Mouse (Mus musculus): Measurements from ENCODE around the gene Ferd3l.

Gene Ferd3l

DNA sequence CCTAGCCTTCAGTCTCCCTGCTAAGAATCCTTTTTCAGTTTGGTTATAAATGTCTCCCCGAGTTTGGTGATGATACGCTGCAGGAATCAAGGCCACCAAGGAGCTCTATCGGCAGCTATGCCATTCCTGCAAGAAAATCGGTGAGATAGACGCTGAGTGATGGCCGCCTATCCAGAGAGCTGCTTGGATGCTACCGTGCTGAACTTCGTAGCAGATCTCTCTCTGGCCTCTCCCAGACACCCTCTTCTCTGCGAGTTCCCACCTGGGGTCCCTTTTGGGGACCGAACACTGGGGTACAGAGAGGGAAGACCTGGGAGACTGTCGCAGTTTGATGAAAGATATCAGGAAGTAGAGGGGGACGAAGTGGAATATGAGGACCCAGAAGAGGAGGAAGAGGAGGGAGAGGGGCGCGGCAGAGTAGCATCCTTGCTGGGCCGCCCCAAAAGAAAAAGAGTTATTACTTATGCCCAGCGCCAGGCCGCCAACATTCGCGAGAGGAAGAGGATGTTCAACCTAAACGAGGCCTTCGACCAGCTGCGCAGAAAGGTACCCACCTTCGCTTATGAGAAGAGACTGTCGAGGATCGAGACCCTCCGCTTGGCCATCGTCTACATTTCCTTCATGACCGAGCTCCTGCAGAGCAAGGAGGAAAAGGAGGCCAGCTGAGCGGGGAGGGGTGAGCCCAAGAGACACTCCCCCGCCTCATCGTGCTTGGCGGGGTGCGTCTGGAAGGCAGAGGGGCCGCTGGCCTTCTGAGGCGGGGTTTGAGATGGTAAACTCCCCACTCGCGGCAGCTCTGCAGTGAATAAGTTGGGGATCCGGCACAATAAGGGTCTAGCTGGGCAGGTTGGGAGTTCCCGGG lies at the start of gene Ferd3l:
Gene Ferd3l (plus strand): TSS at position 95 of the 862 bp plus-strand sequence.
- ATAC-seq (ENCODE audit: low TSS enrichment), result no peak

DNA sequence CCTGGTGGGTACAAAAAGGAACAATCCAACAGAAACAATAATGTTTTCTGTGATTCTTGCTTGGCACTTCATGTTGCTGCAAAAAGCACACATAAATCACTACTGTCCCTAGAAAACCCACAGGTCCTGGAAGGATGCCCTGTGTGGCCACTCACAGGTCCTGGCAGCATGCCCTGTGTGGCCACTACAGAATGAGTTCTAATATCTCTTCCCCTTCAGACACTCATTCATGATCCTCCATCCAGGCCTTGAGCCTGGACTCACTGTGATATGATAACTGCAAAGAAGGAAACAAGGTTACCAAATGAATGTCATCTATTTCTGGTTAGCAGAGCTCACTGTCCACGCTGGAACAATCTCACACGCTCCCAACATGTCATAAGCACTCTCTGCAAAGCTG lies 34.3 kb upstream of the Ferd3l start:
- no peak for ATAC-seq (ENCODE audit: low TSS enrichment)

DNA sequence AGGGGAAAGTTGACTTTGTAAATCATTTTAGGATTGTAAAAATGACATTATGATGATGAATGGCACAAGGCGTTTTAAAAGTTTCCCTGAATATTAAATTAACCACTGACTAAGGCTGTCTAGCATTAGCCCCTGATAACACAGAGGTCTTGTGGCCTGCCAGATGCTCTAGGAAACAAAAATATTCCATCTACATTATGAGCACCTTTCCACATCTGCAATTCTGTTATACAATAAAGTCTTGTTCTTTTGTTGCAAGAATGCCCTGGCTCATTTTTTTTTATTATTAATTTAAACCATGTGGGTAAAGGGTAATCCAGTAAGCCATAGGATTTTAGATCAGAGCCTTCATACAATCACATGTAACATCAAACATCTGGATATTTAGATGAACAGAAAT lies 33.6 kb upstream of the Ferd3l start:
- ATAC-seq (ENCODE audit: low TSS enrichment), result no peak

DNA sequence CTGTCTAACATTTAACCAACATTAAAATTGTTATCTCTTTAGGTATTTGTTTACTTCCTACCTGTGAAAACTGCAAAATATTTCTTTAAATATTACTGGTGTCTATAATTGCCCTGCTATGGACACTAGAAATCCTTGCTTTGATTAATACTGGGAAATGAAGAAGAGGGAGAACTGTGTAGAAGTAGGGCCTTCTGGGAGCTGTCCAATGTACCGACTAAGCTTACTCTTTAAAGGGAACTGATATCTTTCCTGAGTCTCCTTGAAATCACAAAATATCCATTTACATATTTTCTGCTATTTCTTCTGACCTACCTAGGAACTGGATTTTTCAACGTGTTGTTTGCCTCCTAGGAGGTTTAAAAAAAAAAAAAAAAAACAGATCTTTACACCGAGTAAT lies 1.5 kb upstream of the Ferd3l start:
- no peak for ATAC-seq (ENCODE audit: low TSS enrichment)

DNA sequence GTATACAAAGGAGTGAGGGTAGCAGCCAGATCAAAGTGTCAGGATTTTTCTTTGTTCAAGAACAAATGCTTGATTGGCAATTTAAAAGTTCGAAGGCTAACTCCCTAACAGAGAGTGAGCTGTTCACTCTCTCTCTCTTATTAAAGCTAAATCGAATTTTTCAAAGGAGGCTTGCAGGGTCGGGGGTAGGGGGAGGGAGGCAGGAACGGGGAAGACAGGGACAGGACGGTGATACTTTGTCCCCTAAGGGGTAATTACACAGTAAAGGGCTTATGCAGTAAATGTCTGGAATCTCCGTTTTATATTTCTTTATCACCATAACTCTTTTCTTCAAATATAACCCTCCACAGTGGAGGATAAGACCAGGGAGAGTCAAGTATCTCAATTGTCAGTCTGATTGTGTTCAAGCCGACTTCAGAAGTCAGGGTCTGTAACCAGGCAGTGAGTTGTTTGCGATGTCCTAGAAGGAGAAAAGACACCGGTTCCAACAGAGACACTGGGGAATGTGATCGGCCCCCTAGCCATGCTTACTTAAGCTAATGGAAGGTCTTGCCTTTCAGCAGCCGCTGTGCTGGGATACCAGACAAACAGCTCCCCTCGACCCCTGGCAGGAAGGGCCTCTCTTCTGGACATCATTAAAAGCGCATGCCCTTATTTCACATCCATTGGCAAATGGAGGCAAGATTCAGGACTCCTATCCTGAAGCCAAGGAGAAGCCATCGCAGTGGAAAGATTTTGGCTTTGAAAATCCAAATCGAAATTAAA lies 709 bp upstream of the Ferd3l start:
- ATAC-seq (ENCODE audit: low TSS enrichment), result no peak

DNA sequence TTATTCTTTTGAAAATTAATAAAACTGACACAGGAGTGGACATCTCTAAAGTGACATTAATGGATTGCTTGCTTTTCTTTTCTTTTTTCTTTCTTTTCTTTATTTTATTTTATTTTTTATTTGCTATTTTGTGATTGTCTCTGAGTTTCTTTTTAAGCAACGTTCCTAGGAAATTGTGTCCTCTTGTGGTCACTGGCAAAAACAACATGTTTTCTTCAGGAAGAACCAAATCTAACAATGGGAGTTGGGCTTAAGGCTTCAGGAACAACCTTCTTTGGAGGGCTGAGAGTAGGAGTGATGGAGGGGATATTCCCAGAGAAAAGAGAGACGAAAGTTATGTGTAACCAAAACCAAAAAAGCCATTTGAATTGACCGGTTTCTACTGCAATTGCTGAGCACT lies 24.6 kb downstream of the Ferd3l start:
- ATAC-seq (ENCODE audit: low TSS enrichment), result no peak

DNA sequence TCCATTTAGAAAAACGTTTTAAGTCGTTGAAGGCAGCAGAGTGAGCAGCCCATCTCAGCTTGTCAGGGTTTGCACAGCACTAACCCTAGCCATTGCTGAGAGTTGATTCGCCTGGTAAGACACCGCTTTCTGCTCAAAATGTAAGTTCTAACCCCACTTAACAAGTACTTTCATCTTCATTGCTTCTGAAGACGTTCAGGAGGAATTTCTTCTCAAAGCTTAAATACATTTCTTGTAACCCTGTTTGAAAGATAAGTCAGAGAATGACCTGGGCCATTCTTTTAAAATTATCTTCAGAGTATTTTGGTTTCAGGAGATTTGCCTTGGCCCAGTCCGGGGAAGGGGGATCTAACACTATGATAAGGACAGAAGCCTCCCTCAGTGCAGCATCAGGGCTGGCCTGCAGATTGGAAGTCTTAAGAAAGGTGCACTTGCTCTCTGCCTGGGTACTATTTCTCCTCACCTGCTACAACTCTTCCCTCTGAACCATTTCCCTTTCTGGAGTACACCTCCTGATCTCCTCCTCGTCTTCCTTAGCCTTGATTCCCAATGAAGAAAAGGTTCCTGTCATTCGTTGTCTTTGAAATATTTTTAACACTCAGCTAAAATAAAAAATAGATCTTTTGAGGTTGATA lies 26.8 kb downstream of the Ferd3l start:
- ATAC-seq (ENCODE audit: low TSS enrichment), result no peak

DNA sequence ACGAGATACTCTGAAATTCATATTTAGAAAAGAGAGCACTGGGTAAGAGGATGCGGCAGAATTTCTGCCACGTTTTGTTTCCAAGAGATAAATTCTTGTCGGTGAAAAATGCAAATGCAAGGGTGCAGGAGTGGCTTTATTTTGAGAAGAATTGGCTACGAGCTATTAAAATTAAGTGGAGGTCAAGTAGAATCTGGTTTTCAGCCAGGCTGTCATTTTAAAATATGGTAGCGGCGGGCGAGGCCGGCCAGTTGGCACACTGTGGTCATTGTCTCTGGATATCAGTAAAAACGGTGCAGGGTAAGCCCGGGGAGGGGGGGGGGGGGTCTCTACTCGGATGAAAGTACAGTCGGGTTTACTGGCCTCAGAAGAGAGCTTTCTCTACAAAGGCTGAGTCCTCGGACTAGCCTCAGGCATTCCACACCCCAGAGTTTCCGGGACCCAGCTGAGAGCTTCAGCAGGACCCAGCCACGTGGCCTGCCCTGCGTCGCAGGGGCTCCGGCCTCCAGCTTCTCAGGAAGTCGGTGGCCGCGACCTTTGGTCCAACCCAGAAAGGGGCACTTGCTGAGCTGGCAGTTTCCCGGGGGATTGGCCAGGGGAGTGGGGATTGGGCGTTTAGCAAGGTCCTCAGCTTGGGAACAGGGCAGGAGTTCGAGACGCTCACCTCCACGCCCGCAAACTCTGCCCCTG lies 27.5 kb downstream of the Ferd3l start:
- no peak for ATAC-seq (ENCODE audit: low TSS enrichment)

DNA sequence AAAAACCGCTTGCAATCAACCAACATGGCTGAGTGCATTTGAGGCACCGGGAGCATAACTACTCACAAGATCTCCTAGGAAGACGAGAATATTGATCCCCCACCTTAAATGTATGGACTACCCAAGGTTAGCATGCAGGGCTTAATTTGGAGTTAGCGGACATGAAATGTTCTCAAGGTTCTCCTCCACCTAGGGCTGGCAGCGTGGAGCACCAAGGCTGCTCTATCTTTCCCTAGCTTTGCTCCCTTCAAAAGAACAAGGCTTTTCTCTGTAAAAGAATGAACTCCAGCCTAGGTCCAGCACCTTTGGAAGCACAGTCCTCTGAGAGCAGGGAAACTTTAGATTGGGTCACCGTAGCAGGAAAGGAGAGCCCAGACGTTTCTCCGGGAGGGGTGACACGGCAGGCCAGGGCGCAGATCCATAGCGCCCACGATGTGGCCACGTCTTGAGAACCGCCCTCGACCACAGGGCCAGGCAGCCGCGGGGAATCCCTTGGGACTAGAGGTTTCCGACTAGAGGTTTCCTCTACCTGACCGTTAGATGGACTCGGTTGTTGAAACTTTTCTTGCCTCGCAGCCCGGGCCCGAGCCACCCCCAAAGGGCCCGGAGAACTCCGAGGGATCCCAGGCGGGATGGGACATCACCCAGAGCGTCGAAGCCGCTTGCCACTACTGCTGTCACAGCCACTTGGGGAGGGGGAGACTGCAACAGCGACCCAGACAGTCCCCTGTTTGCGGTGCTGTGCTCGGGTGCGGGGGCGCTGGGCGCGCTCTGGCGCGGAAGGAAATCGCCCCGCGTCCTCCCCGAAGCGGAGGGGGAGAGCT lies 28.6 kb downstream of the Ferd3l start:
- ATAC-seq (ENCODE audit: low TSS enrichment), result no peak

DNA sequence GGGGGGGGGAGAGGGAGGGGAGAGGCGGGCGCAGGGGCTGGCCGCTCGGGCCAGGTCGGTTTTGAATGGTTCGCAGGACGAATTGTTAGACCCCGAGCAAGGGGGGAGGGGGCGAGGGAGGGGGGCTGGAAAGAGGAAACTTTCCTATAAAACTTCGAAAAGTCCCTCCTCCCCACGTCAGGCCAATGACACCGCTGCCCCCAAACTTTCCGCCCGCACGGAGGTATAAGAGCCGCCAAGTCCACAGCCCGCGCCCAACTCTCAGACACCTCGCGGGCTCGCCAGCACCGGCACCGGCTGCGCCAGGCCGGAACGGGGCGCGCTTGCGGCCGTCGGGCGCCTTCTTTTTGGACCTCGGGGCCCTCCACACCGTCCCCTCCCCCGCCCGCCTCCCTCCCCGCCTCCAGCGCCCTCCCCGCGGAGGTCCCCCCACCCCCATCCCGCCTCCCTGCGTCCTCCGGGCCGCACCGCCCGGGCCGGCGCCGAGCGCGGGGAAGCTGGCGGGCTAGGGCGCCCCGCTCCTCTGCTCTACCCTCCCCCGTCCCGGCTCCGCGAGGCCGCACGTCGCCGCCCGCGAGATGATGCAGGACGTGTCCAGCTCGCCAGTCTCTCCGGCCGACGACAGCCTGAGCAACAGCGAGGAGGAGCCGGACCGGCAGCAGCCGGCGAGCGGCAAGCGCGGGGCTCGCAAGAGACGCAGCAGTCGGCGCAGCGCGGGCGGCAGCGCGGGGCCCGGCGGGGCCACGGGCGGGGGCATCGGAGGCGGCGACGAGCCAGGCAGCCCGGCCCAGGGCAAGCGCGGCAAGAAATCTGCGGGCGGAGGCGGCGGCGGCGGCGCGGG lies 29.4 kb downstream of the Ferd3l start, which contains the start of gene Twist1:
Gene Twist1 (plus strand): TSS at position 272 of the 841 bp plus-strand sequence.
- no peak for ATAC-seq (ENCODE audit: low TSS enrichment)

DNA sequence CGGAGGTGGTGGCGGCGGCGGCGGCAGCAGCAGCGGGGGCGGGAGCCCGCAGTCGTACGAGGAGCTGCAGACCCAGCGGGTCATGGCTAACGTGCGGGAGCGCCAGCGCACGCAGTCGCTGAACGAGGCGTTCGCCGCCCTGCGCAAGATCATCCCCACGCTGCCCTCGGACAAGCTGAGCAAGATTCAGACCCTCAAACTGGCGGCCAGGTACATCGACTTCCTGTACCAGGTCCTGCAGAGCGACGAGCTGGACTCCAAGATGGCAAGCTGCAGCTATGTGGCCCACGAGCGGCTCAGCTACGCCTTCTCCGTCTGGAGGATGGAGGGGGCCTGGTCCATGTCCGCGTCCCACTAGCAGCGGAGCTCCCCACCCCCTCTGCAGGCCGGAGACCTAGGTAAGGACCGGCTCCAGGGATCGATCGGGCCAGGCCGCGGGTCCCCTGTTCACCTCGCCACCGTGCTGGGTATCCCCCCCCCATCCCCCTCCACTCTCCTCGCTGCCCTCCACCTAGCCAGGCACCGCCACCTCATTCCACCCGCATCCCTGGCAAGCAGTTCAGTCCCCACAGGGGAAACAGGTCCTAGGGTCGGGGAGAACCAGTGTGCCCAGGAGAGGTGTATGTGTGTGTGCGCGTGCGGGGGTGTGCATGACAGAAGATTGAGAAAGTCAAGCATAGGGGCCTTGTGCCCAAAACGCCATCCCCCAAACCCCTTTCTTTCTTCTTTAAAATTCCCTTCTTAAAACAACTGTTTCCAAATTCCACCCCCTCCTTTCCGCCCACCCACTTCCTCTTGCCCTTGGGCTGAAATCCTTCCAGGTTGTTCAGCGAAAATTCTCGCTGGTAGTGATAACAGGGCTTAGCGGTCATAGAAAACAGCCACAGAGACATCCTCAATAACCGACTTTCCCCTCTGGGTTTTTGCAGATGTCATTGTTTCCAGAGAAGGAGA lies 30.3 kb downstream of the Ferd3l start:
- ATAC-seq (ENCODE audit: low TSS enrichment), result no peak

DNA sequence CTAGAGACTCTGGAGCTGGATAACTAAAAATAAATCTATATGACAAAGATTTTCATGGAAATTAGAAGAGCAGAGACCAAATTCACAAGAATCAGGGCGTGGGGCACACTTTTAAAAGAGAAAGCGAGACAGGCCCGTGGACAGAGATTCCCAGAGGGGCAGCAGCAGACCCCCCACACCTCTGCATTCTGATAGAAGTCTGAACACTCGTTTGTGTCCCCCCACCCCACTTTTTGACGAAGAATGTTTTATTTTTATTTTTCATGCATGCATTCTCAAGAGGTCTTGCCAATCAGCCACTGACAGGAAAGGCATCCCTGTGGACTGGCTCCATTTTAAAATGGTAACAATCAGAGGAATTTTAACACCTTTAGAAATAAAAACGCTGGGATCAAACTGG lies 31.0 kb downstream of the Ferd3l start:
- ATAC-seq (ENCODE audit: low TSS enrichment), result no peak

DNA sequence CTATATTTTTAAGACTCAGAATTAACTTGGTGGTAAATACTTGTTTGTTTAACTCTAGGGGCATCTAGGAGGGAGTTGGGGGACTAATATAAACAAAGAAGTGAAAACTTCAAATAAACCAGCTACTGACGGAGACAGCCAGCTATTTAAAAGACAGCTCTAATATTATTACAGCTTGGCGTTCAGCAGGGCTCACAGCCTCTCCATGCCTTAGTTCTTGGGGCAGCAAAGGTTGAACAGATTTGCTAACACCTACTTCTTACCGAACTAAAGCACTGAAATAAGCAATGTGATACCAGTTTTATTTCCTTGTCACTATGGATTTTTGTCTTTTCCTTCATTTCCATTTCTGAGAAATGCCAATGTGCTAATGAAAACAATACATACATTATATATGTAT lies 31.6 kb downstream of the Ferd3l start:
- ATAC-seq (ENCODE audit: low TSS enrichment), result no peak

DNA sequence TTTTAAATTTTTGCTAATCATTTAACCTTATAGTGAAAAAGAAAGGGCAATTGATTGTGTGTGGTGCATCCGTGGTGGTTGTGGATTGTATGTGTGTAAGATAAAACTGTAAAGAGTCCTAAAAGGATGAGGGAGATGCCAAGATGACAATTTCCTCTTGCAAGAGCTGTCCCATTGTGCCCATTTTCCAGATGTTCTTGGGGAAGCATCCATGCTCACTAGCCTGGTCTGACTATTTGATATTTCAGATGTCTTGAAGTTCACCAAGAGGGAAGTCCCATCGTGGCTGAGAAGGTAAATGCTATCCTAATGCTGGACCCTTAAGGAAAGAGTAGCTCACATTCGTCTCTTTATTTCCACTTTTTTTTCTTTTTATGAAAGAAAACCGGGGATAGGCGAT lies 32.8 kb downstream of the Ferd3l start:
- no peak for ATAC-seq (ENCODE audit: low TSS enrichment)

DNA sequence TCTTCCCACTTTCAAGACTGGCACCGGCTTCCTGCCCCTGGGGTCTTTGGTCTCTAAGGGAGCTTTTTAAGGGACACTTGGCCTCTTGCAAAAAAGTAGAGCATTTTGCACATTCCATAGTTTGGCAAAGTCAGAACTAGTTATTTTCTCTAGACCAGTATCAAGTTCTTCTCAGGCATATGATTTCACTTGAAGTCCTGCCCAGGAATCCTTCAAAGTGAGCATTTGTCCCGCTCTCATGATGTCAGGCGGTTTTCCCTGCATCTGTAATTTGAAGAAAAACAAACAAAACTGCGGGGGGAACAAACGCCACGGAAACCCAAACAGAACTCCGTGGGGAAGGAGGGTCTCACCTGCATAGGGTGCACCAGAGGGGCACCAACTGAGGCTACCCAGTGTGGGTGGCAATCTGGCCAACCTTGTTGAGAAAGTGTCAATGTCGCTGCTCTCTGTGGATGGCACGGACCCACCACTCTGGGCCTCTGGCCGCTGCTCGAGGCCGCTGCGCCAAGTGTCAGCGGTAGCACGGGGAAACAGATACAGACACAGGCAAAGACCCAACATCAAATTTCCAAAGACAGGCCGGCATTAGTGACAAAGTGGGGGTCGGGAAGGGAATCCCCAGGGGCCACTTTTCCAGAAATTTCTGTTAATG lies 34.0 kb downstream of the Ferd3l start:
- ATAC-seq (ENCODE audit: low TSS enrichment), result no peak

DNA sequence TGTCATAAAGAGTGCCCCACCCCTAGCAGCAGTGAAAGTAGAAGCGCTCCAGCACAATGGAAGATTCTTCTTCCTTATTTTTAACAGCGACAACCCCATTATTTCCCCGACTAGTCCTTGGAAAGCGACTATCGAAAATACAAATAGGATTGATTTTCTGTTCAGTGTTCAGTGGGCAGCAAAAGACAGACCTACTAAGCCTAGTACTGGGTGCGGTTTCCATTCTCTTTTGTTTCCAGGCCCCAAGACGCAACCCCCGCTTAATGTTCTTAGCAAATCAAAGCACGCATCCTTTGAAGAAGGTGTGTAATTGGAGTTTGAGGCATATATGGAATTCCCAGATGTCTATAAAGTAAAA lies 34.5 kb downstream of the Ferd3l start:
- no peak for ATAC-seq (ENCODE audit: low TSS enrichment)

DNA sequence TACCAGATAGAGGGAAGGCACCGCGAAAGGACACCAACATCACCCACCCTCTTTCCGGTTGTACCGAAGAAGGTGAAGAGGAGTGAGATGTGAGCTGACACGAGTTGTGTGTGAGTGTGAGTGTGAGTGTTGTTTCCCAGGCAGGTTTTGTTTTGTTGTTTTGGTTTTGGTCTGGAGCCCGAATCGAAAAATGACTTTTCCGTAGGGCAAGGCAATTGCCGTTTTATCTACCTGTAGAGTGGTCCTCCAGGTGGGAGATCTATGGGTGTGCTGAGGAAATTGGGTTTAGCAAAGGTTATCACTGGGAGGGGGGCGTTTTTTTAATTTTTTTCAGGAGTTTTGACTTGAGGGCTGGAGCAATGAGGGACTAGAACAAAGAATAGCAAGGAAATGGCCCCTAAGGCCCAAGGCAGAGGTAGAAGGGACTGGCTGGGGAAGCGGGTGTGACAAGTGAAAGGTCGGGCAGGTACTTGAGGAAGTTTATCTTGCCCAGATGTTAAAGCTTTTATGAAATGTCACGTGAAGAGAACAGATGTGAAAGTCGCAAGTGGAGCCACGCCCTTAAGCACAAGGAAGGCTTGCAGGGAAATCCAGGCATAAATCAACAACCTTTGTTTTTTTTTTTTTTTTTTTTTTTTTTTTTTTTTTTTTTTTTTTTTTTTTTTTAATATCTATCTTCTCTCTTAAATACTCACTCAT lies 35.6 kb downstream of the Ferd3l start:
- ATAC-seq (ENCODE audit: low TSS enrichment), result no peak

DNA sequence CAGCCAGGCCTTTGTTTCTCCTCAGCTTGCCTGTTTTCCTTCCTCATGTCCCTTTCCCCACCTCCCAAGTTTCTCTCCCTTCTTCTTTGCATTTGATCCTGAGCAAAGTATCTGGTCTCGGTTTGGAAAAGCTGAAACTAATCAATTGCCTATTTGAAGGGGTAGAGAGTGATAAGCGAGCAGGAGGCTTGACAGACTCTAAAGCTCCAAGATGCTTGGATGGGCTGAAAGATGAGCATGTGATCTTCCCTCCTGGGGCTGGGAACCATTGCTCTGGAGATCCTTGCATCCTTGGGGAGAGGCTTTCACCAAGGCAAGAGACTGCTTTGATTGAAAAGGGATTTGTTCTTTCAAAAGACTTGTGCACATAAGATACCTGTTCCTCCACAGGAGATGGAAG lies 36.2 kb downstream of the Ferd3l start:
- no peak for ATAC-seq (ENCODE audit: low TSS enrichment)

Measured in frontal cortex, adult (tissue).